Mouse (Mus musculus) heart, adult 2 months (tissue): ENCODE data around the gene Pxmp4. TPM values are rescaled to one million over a fixed set of nuclear protein-coding genes. Genes with fewer than 3 reads are reported as not detected.

ENCODE experiments used
- DNase-seq, 2 experiments: peaks; one replicate each; pipeline ENCODE4 v3.0.0; 2021
- H3K27ac ChIP-seq: fragments of 200-600 bp; 2 replicates; pipeline ENCODE4 v1.8.1; 2022
- H3K27me3 ChIP-seq: fragments of 200-500 bp; 2 replicates; pipeline ENCODE4 v1.6.1; 2012; ENCODE audit warnings: mild to moderate bottlenecking, low read length, inconsistent platforms, mixed read lengths; ENCODE audit not compliant: control insufficient read depth, insufficient read depth
- H3K36me3 ChIP-seq: fragments of 200-500 bp; 2 replicates; pipeline ENCODE4 v1.6.1; 2012; ENCODE audit warnings: low read length, inconsistent platforms; ENCODE audit not compliant: control insufficient read depth, insufficient read depth
- H3K4me1 ChIP-seq: fragments of 200-500 bp; 2 replicates; pipeline ENCODE4 v1.6.1; 2011; ENCODE audit warnings: low read length; ENCODE audit not compliant: control insufficient read depth, insufficient read depth
- H3K4me3 ChIP-seq: fragments of 200-600 bp; 2 replicates; pipeline ENCODE4 v1.8.1; 2022
- H3K79me2 ChIP-seq: fragments of 200-500 bp; replicated peaks from 2 replicates; pipeline ENCODE4 v1.6.1; 2012; ENCODE audit warnings: mild to moderate bottlenecking, inconsistent platforms, low read length, moderate library complexity, mixed read lengths; ENCODE audit not compliant: control insufficient read depth, insufficient read depth
- H3K9ac ChIP-seq: fragments of 200-500 bp; 2 replicates; pipeline ENCODE4 v1.6.1; 2012; ENCODE audit warnings: low read depth, mild to moderate bottlenecking, control low read depth, inconsistent platforms, low read length, mixed read lengths
- CTCF ChIP-seq: fragments of 200-600 bp; IDR thresholded peaks from 2 replicates; pipeline ENCODE4 v1.8.1; 2022; ENCODE audit warnings: antibody characterized with exemption, mild to moderate bottlenecking, moderate library complexity
- EP300 ChIP-seq: fragments of 200-500 bp; IDR thresholded peaks from 2 replicates; pipeline ENCODE4 v1.6.1; 2011; ENCODE audit warnings: low read depth, low read length, control low read depth; ENCODE audit not compliant: insufficient read depth
- POLR2A ChIP-seq: fragments of 200-500 bp; IDR thresholded peaks from 2 replicates; pipeline ENCODE4 v1.6.1; 2011; ENCODE audit warnings: mild to moderate bottlenecking, low read depth, low read length, control low read depth; ENCODE audit not compliant: insufficient read depth
- WGBS: fragments of 180-500 bp; shearing (Covaris S2); methylation state at CpG from one replicate; pipeline ENCODE4 v1.1.7; 2018; 5-methylcytosine and 5-hydroxymethylcytosine counted together
- intact Hi-C: fragments of 180-260 bp; cut with DNase I; formaldehyde crosslinking; loops from one replicate; pipeline ENCODE4 v1.15.1; 2025
- polyA plus RNA-seq: library from polyadenylated mRNA; depleted of rRNA; stranded (reverse); fragments of >200 nt; gene quantifications from 2 replicates; pipeline ENCODE4 v1.2.3, GENCODE M21; 2012
- total RNA-seq, 2 experiments: library from RNA; stranded (reverse); gene quantifications; 2 replicates each; pipeline ENCODE4 v1.2.3; 2021

Gene Pxmp4
- total and polyA plus RNA-seq, 3 experiments: 20.9 to 49.9 (median 21.5) TPM

DNA sequence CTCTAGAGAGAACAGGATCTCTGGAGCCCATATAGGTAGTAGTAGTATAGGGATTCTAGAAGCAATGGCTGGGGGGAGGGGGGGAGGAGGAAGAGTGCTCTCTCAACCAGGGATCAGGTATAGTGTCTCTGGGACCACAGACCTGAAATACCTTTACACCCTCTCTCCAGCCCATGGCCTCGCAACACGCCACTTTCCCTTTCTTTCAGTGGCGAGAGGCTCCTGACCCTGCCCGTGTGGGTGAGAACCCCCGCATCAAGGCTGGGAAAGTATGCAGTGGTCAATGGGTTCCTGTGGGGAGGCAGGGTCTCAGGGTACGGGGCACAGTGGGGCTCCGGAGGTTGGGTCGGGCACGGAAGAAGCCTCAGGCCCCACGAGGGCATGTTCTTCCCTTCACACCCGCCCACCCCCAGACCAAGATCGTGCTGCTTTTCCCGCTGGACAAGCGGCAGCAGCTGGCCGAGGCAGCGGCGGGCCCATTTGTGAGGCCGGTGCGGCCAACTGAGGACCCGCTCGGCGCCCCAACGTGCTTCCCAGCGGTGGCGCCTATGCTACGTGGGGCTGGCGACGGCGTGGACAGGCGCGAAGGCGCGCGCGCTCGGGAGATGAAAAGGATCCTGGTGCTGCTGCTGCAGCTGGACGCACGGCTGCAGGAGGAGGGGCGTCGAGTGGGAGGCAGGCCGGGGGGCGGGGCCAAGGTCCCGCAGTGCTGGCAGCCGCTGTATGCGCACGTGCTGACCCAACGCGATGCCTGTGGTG lies 54.2 kb downstream of the Pxmp4 start:
- H3K27me3 ChIP-seq: no peaks in the 10 kb centered on the region
- WGBS: 5% methylated on average over 47 of the region's 48 CpGs
- TF ChIP-seq POLR2A (no peak), CTCF (no peak), EP300 (no peak)
- no peaks in the 10 kb centered on the region for H3K79me2 ChIP-seq
- no peaks in the 10 kb centered on the region for H3K36me3 ChIP-seq
- H3K4me1 ChIP-seq: peaks cover 1% of the 10 kb centered on the region; the same call in 1 of the 2 replicates
- H3K4me3 ChIP-seq: peak overlapping the region; percentile 38
- peak overlapping the region; percentile 47 for H3K9ac ChIP-seq
- intact Hi-C loops: no loop called here
- peak; percentile 70 to 72 for DNase-seq
- H3K27ac ChIP-seq: no peak overlapping the region

DNA sequence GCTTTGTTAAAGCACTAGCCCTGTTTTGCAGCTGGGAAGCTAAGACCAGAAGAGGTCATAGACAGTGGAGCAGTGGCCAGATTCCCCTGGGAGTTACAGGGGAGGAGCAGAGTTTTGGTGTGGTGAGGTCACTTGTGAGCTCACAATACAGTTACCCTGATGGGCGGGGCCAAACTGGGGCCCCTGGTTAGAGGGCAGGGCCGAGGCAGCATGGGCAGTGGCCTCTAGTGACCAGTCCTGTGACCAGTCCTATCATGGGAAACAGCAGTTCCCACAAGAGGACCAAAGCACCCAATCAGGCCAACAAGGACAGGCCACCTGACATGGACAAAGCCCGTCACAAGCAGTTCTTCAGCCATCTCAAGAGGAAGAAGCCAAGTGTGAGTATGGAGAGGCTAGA lies 54.8 kb downstream of the Pxmp4 start:
- no peaks in the 10 kb centered on the region for H3K79me2 ChIP-seq
- no peaks in the 10 kb centered on the region for H3K27me3 ChIP-seq

DNA sequence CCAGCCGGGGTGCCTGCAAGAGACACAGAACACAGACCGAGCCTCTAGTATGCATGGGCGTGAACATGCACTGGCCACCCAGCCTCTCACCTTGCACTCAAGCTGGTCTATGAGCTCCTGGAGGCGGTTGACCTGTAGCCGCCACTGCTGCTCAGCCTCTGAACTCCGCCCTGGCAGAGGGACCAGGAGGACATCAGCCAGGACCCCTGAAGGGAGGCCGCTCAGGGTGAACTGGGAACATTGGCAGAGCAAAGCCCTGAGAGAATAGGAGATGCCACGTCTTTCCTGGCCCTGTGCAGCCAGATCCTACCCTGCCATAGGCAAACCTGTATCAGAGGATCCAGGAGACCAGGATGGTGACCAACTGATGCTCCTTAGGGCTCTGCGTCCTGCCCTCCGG lies 56.8 kb downstream of the Pxmp4 start, which contains the start of gene 1700003F12Rik:
Gene 1700003F12Rik, plus strand, starts transcription at position 375 of the 400 bp plus-strand sequence.
- Histone ChIP-seq H3K36me3 (no peaks in the 10 kb centered on the region), H3K27ac (no peak within 1 kb of the TSS), H3K9ac (no peak within 1 kb of the TSS), H3K4me3 (no peak within 1 kb of the TSS), H3K27me3 (no peaks in the 10 kb centered on the region), H3K4me1 (peaks cover 3% of the 10 kb centered on the region), H3K79me2 (no peaks in the 10 kb centered on the region)
- DNase-seq: no peak
- intact Hi-C loops: no loop called here
- WGBS: 97% methylated on average over 10 of the region's 10 CpGs
- TF ChIP-seq EP300 (no peak), CTCF (no peak), POLR2A (no peak)

More for the DNA sequence above, 54.8 kb downstream of the Pxmp4 start:
- H3K4me3 ChIP-seq: no peak overlapping the region
- no peak for TF ChIP-seq CTCF
- no peak for TF ChIP-seq POLR2A
- TF ChIP-seq EP300: no peak
- WGBS: 54% methylated on average over 3 of the region's 3 CpGs
- DNase-seq: peak in 1 of 2 experiments; percentile 43
- H3K27ac ChIP-seq: no peak overlapping the region
- H3K4me1 ChIP-seq: peaks cover 2% of the 10 kb centered on the region
- no peaks in the 10 kb centered on the region for H3K36me3 ChIP-seq
- intact Hi-C loops: no loop called here
- H3K9ac ChIP-seq: no peak overlapping the region

DNA sequence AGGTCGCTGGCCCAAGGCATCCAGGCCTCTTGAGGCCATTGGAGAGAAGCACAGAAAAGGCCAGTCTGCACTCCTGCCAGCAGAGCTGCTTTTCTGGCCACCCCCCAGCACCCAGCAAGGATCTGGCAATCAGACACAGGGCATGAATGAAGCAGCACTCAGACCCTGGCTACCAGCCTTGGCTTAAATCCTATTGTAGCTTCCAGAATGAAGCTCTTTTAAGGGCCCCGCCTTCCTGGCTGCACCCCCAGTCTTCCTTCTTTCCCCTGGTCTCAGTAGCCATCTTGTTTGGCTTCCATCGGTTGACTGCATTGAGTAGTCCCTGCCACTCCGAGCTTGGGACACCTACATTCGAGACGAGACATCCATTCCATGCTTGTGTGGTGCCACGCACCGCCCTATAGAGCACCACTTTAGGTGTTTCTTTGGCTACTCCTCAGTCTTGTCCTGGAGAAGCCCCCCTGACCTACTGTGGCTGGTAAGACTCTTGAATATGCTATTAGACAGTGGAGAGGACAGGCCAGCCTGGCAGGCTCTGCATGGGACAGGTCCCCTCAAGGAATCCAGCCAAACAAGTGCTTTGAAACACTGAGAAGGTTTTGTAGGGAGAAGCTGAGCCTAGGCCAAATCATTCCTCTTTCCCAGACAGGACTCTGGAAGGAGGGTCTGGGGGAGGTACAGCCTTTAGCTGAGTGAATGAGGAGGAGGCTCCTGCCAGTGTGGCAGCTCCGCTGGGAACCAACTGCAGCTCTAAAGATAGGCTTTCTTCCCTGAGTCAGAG lies 59.8 kb downstream of the Pxmp4 start:
- Histone ChIP-seq H3K9ac (no peak overlapping the region), H3K27ac (peak overlapping the region; percentile 26; the same call in 1 of the 2 replicates), H3K4me1 (peaks cover 1% of the 10 kb centered on the region; the same call in 1 of the 2 replicates), H3K79me2 (no peaks in the 10 kb centered on the region), H3K36me3 (no peaks in the 10 kb centered on the region), H3K4me3 (no peak overlapping the region), H3K27me3 (no peaks in the 10 kb centered on the region)
- intact Hi-C loops: no loop called here
- no peak for TF ChIP-seq POLR2A
- TF ChIP-seq CTCF: peak; percentile 26
- peak; percentile 59; the same call in 1 of the 2 replicates for TF ChIP-seq EP300
- 70% methylated on average over 9 of the region's 9 CpGs for WGBS
- peak; percentile 66 to 85 for DNase-seq

DNA sequence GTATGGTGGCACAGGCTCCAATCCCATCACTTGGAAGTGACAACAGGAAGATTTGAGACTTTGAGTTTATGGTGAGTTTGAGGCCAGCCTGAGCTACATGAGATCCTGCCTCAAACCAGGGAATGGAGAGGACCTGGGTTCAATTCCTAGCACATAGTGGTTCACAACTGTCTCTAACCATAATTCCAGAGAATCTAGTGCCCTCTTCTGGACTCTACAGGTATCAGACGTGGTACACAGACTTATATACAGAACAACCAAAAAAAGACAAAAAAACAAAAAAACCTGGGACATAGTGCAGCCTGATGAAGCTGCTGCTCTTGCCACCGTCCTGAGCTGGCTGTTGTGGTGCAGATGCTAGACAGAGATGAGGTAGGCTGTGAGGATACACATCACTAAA lies 61.9 kb downstream of the Pxmp4 start:
- 88% methylated on average over 2 of the region's 2 CpGs for WGBS
- no peaks in the 10 kb centered on the region for H3K79me2 ChIP-seq
- DNase-seq: no peak
- H3K4me1 ChIP-seq: peaks cover 3% of the 10 kb centered on the region; the same call in 1 of the 2 replicates
- H3K27me3 ChIP-seq: no peaks in the 10 kb centered on the region
- H3K4me3 ChIP-seq: no peak overlapping the region
- no peak overlapping the region for H3K9ac ChIP-seq
- H3K27ac ChIP-seq: no peak overlapping the region
- TF ChIP-seq EP300: no peak
- peak; percentile 38 for TF ChIP-seq CTCF
- TF ChIP-seq POLR2A: no peak
- H3K36me3 ChIP-seq: no peaks in the 10 kb centered on the region
- intact Hi-C loops: no loop called here
